Mouse (Mus musculus): ENCODE data around the gene Sh3bgrl. TPM values are rescaled to one million over a fixed set of nuclear protein-coding genes. Genes with fewer than 3 reads are reported as not detected.
A peak's percentile ranks its signal among the peaks of the same experiment; 100 is the strongest.

The Sh3bgrl gene
- polyA plus RNA-seq, 1 experiment from 2014 or later: 280 TPM

DNA sequence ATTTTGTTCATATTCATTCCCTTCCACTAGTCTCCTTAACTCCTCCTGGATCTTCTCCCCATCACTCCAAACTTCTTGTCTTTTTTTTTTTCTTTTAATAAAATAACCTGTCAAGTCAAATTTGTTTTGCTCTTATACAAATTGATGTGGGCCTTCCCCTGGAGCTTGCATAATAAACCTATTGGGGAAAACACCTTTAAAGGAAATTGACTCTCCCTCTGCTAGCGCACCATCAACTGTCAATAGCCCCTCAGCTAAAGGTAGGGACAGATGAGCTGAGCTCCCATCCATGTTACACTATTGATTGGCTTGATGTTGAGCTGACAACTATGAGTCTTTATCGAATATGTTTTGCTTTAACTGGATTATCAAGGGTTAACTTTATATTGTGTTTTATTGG, 5.3 kb downstream of the Sh3bgrl start:
- Histone ChIP-seq H3K27me3 (replicated peaks; ENCODE audit: control insufficient read depth, insufficient read depth, low read length) (no peaks in the 10 kb centered on the region), H3K27ac (ENCODE audit: low read length) (no peak overlapping the region), H3K4me3 (replicated peaks; ENCODE audit: low read length) (no peak overlapping the region), H3K4me2 (ENCODE audit: low read length) (no peak overlapping the region), H3K9ac (replicated peaks; ENCODE audit: low read depth, low read length) (no peak overlapping the region), H3K36me3 (ENCODE audit: control insufficient read depth, insufficient read depth) (no peaks in the 10 kb centered on the region), H3K9me3 (ENCODE audit: control insufficient read depth, low read length) (no peaks in the 10 kb centered on the region), H3K4me1 (replicated peaks; ENCODE audit: control insufficient read depth, insufficient read depth, low read length) (no peaks in the 10 kb centered on the region; the same call in 1 of the 2 replicates)
- 89% methylated on average over 2 of the region's 2 CpGs for WGBS
- ATAC-seq: no peak

DNA sequence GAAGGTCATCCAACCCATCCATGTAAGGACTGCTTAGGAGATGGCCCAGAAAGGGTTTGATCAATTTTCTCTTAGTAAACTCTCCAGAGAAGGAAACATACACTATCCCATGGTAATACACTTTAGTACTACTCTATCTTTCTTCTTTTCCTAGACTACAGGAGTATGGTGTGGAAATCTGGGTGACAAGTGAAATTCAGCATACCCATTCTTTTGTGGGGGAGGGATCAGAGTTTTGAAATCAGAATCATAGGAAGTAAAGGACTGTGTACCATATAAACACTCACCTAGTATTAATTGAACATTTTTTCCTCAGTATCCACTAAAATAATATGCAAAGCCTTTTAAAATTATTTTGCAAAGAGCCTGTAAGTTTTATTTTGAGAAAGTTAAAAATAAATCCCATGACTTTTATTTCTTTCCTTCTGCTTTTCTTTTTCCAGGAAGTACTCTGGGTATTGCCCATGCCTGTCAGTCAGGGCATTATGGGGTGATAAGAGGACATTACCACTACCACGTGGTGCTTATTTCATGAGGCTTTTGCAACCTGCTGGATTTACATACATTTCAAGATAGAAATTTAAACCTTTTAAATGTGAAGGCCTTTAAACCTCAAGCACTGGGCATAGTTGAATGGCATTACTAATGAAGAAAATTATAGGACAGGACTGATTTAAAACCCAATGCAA, 13.1 kb downstream of the Sh3bgrl start:
- Histone ChIP-seq H3K27me3 (replicated peaks; ENCODE audit: control insufficient read depth, insufficient read depth, low read length) (no peaks in the 10 kb centered on the region), H3K4me3 (replicated peaks; ENCODE audit: low read length) (no peak overlapping the region), H3K36me3 (ENCODE audit: control insufficient read depth, insufficient read depth) (no peaks in the 10 kb centered on the region), H3K4me2 (ENCODE audit: low read length) (no peak overlapping the region), H3K27ac (ENCODE audit: low read length) (no peak overlapping the region), H3K9ac (replicated peaks; ENCODE audit: low read depth, low read length) (no peak overlapping the region), H3K9me3 (ENCODE audit: control insufficient read depth, low read length) (no peaks in the 10 kb centered on the region), H3K4me1 (replicated peaks; ENCODE audit: control insufficient read depth, insufficient read depth, low read length) (peaks cover 1% of the 10 kb centered on the region)
- WGBS: 25% methylated on average over 1 of the region's 1 CpGs
- no peak for ATAC-seq

DNA sequence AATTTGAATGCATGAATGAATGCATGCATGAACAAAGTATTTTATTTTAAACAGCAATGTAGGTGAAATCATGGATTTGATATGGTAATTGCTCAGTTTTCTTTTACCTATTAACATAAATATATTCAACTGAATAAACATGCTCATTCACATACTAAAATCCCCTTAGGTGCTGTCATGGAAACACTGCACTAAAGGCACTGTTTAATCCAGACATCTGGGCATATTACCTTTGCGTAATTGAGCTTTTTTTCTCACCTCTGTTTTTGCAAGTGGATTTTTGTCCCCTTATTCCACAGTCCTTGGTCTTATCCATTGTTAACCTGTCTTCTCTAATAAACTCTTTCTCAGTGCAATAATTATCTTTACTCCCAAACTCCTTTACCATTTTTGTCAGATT, 17.7 kb downstream of the Sh3bgrl start:
- ATAC-seq: peak; percentile 54; the same call in 1 of the 2 replicates
- Histone ChIP-seq H3K4me2 (ENCODE audit: low read length) (no peak overlapping the region), H3K4me3 (replicated peaks; ENCODE audit: low read length) (no peak overlapping the region), H3K9me3 (ENCODE audit: control insufficient read depth, low read length) (no peaks in the 10 kb centered on the region), H3K27me3 (replicated peaks; ENCODE audit: control insufficient read depth, insufficient read depth, low read length) (no peaks in the 10 kb centered on the region), H3K36me3 (ENCODE audit: control insufficient read depth, insufficient read depth) (no peaks in the 10 kb centered on the region), H3K4me1 (replicated peaks; ENCODE audit: control insufficient read depth, insufficient read depth, low read length) (peaks cover 8% of the 10 kb centered on the region), H3K9ac (replicated peaks; ENCODE audit: low read depth, low read length) (no peak overlapping the region), H3K27ac (ENCODE audit: low read length) (no peak overlapping the region; the same call in 1 of the 2 replicates)
- 53% methylated on average over 1 of the region's 1 CpGs for WGBS

DNA sequence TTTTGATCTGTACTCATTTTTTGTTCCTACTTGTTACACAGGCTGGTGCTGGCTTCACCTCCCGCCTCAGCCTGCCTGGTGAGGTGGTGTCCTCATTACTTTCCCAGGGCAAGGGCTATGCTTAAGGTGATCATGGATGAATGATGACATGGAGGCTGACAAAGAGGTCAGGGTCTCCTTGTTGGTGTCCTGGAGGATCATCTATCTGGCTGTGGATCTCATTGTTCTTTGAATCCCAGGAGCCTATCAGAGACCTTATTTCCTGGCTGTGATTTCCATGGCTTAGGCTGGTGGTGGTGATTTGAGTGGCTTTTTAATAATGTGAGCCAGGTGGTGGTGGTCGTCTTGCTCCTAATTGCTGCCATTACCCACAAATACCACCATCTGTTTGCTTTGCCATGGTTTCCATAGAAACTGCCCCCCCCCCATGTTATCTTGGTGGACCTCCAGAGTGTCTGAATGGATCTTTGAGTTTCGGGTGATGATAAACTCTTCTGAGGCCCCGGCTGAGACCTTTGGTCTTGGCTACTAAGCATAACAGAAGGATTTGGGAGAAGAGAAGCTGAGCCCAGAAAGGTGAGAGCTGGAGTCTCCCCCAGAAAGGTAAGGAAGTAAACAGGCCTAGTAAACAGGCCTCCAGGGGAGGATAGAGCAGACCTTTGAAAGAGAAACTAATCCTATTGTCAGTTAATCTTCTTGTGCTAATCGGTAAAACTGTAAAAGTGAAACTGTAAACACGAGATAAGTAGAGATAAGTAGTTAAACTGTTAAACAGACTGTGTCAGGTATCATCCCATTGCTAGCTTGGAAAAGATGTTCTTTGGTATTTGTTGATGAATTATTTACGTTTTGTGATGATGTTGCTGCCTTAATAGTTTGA, 18.5 kb downstream of the Sh3bgrl start:
- no peak overlapping the region; the same call in 1 of the 2 replicates for H3K4me2 ChIP-seq (ENCODE audit: low read length)
- H3K27me3 ChIP-seq (replicated peaks; ENCODE audit: control insufficient read depth, insufficient read depth, low read length): no peaks in the 10 kb centered on the region
- H3K4me3 ChIP-seq (replicated peaks; ENCODE audit: low read length): no peak overlapping the region
- 28% methylated on average over 7 of the region's 7 CpGs for WGBS
- H3K27ac ChIP-seq (ENCODE audit: low read length): peak overlapping the region; percentile 45
- no peaks in the 10 kb centered on the region for H3K9me3 ChIP-seq (ENCODE audit: control insufficient read depth, low read length)
- ATAC-seq: peak; percentile 75
- H3K9ac ChIP-seq (replicated peaks; ENCODE audit: low read depth, low read length): no peak overlapping the region
- peaks cover 8% of the 10 kb centered on the region for H3K4me1 ChIP-seq (replicated peaks; ENCODE audit: control insufficient read depth, insufficient read depth, low read length)
- H3K36me3 ChIP-seq (ENCODE audit: control insufficient read depth, insufficient read depth): no peaks in the 10 kb centered on the region

DNA sequence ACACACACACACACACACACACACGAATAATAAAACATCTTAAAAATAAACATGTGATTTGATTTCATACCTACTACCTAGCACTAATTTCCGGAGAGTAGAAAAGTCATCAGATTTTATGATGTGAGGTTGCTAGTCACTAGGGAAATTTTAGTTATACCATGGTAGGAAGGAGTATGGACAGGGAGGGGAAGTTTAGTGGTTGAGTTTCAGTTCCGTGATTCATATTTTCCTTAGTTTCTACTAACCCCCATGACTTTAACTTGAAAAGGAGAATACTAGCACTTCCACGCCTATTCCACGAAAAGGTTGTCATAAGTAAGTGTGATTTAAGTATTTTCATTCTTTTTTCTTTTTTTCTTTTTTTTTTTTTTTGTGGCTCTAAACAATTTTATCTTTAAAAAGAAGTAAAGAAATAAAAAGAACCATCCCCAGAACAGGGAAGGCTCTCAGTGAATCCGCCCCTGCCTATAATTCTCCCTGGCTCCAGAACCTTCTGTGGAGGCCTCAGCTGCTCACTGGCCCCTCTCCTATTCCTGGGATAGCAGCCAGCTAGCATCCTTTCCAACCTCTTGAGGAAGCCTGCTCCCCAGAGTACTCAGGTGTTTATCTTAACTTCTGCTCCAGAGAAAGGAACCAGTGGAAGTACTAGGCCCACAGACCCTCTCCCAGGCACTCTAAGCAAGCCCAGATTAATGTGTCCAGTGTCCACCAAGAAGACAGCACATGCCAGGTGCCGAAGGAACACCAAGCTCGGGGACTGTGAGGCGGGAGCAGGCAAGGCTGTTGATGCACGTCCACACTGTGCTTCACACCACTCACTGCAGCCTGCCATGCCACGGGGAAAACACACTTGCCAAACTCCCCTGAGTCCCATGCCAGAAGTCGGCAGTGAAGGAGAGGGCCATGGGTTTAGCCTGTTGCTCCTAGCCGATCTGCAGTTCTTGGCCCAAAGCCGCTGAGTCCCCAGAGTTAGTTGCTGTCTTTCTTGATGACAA, 25.0 kb downstream of the Sh3bgrl start:
- no peak overlapping the region for H3K4me2 ChIP-seq (ENCODE audit: low read length)
- no peaks in the 10 kb centered on the region; the same call in 1 of the 2 replicates for H3K4me1 ChIP-seq (replicated peaks; ENCODE audit: control insufficient read depth, insufficient read depth, low read length)
- no peak overlapping the region for H3K9ac ChIP-seq (replicated peaks; ENCODE audit: low read depth, low read length)
- WGBS: 81% methylated on average over 14 of the region's 14 CpGs
- no peaks in the 10 kb centered on the region for H3K36me3 ChIP-seq (ENCODE audit: control insufficient read depth, insufficient read depth)
- no peak overlapping the region for H3K27ac ChIP-seq (ENCODE audit: low read length)
- no peaks in the 10 kb centered on the region for H3K9me3 ChIP-seq (ENCODE audit: control insufficient read depth, low read length)
- H3K4me3 ChIP-seq (replicated peaks; ENCODE audit: low read length): no peak overlapping the region
- no peak for ATAC-seq
- H3K27me3 ChIP-seq (replicated peaks; ENCODE audit: control insufficient read depth, insufficient read depth, low read length): no peaks in the 10 kb centered on the region

DNA sequence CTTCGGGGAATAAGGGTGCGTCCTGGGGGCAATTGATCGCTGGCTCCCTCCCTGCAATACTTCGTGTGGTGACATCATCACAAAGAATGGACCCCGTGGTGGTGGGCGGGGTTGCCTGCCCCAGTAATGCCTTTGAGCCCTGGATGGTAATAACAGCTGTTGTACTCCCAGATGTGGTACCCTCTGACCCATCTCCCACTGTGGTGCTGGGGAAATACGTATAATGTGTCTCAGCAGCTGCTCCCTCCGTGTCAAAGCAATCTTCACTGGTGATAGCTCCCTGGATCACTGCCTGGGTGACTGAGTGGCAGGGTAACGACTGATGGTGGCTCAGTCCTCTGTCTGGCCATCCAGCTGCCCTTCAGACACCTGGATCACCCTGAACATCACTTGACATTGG, 26.0 kb downstream of the Sh3bgrl start:
- Histone ChIP-seq H3K36me3 (ENCODE audit: control insufficient read depth, insufficient read depth) (no peaks in the 10 kb centered on the region), H3K9ac (replicated peaks; ENCODE audit: low read depth, low read length) (no peak overlapping the region), H3K27ac (ENCODE audit: low read length) (no peak overlapping the region), H3K4me3 (replicated peaks; ENCODE audit: low read length) (no peak overlapping the region), H3K27me3 (replicated peaks; ENCODE audit: control insufficient read depth, insufficient read depth, low read length) (no peaks in the 10 kb centered on the region), H3K4me2 (ENCODE audit: low read length) (no peak overlapping the region), H3K9me3 (ENCODE audit: control insufficient read depth, low read length) (no peaks in the 10 kb centered on the region), H3K4me1 (replicated peaks; ENCODE audit: control insufficient read depth, insufficient read depth, low read length) (no peaks in the 10 kb centered on the region; the same call in 1 of the 2 replicates)
- ATAC-seq: no peak
- 38% methylated on average over 9 of the region's 9 CpGs for WGBS

DNA sequence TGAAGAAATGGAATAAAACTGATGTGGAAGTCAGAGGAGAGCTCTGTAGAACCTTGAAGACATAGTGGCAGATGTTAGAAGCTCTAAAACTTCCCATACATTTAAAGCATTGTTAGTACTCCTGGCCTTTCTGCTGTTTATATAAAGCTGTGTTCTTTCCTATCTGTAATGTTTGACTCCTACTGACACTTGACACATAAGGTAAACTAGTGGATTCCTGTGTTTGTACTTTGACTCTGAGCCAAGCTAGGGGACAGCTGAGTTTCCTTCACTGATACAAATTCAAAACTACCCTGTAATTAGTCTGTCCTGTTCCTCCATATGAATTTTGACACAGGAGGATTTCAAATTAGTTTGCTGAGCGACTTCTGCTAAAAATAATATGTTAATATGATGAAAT, 27.5 kb downstream of the Sh3bgrl start:
- H3K9me3 ChIP-seq (ENCODE audit: control insufficient read depth, low read length): no peaks in the 10 kb centered on the region
- ATAC-seq: no peak
- H3K4me1 ChIP-seq (replicated peaks; ENCODE audit: control insufficient read depth, insufficient read depth, low read length): no peaks in the 10 kb centered on the region; the same call in 1 of the 2 replicates

DNA sequence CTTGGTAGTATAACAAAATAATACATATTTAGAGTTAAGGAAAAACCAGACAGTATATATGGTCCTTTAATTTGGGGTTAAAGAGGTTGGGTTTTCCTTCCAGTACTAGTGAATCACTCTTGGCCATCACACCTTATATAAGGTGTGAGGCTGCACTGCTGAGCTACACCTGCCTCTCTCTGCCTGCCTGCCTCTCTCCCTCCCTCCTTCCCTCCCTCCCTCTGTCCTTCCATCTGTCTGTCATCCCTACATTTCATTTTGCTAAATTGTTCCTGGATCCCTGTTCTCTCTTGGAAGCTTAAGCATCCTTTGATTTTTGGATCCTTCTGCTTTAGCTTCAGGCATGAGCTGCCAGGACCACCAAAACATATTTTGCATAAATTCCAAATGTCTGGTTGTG, 28.6 kb downstream of the Sh3bgrl start:
- Histone ChIP-seq H3K27ac (ENCODE audit: low read length) (no peak overlapping the region), H3K9me3 (ENCODE audit: control insufficient read depth, low read length) (no peaks in the 10 kb centered on the region), H3K9ac (replicated peaks; ENCODE audit: low read depth, low read length) (no peak overlapping the region), H3K4me3 (replicated peaks; ENCODE audit: low read length) (no peak overlapping the region), H3K4me2 (ENCODE audit: low read length) (no peak overlapping the region), H3K27me3 (replicated peaks; ENCODE audit: control insufficient read depth, insufficient read depth, low read length) (no peaks in the 10 kb centered on the region), H3K4me1 (replicated peaks; ENCODE audit: control insufficient read depth, insufficient read depth, low read length) (no peaks in the 10 kb centered on the region; the same call in 1 of the 2 replicates), H3K36me3 (ENCODE audit: control insufficient read depth, insufficient read depth) (no peaks in the 10 kb centered on the region)
- peak; percentile 50; the same call in 1 of the 2 replicates for ATAC-seq

More for the DNA sequence above, 27.5 kb downstream of the Sh3bgrl start:
- H3K9ac ChIP-seq (replicated peaks; ENCODE audit: low read depth, low read length): no peak overlapping the region
- no peaks in the 10 kb centered on the region for H3K36me3 ChIP-seq (ENCODE audit: control insufficient read depth, insufficient read depth)
- no peak overlapping the region for H3K4me2 ChIP-seq (ENCODE audit: low read length)
- 43% methylated on average over 1 of the region's 1 CpGs for WGBS
- H3K4me3 ChIP-seq (replicated peaks; ENCODE audit: low read length): no peak overlapping the region
- no peaks in the 10 kb centered on the region for H3K27me3 ChIP-seq (replicated peaks; ENCODE audit: control insufficient read depth, insufficient read depth, low read length)
- H3K27ac ChIP-seq (ENCODE audit: low read length): no peak overlapping the region

Measured in forebrain, embryonic 16.5 days (tissue).